Comparison of ENCODE assay signal across 23 mouse cellular contexts in the genomic region with DNA sequence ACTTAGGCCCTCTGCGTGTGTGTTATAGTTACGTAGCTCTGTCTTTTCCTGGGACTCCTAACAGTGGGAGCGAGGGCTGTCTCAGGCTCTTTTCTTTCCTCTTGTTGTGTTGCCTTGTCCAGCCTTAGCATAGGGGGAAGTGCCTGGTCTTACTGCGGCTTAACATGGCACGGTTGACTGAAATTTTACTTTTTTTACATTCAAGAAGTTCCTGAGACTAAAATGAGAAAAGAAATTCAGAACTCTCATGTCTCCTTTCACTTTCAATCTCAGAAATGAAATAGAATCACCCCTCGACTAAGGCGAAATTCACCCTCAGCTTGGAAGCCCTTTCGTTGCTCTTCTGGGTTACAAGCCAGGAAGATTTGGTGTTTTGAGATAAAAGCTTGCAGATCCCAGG.
"Had no signal": no experiment of that assay in that cellular context is flagged by ENCODE, and none has a peak within 500 bp of the region (broad histone marks: within the 10 kb centered on the region; RNA-seq: fewer than 3 reads in every experiment).

No protein-coding gene starts in this region.

- ATAC-seq: intestine, embryonic 15.5 days; lung, postnatal 0 days; midbrain, embryonic 13.5 days; midbrain, embryonic 16.5 days had no signal

- H3K9me3 ChIP-seq: intestine, embryonic 15.5 days; limb, embryonic 10.5 days; limb, embryonic 13.5 days; liver, embryonic 13.5 days; megakaryocyte, embryonic 14.5 days; midbrain, embryonic 10.5 days; midbrain, embryonic 13.5 days; neural tube, embryonic 13.5 days had no signal

- H3K9ac ChIP-seq: intestine, embryonic 15.5 days; limb, embryonic 13.5 days; liver, embryonic 13.5 days; lung, embryonic 14.5 days; midbrain, embryonic 13.5 days; neural tube, embryonic 13.5 days had no signal

- H3K27ac ChIP-seq: intestine, embryonic 15.5 days; limb, embryonic 10.5 days; limb, embryonic 13.5 days; liver, embryonic 13.5 days; midbrain, embryonic 10.5 days; midbrain, embryonic 13.5 days; neural tube, embryonic 13.5 days had no signal

- H3K27me3 ChIP-seq: intestine, embryonic 15.5 days; limb, embryonic 13.5 days; liver, embryonic 13.5 days; midbrain, embryonic 13.5 days; neural tube, embryonic 13.5 days had no signal

- H3K4me3 ChIP-seq: intestine, embryonic 15.5 days; limb, embryonic 10.5 days; limb, embryonic 13.5 days; liver, embryonic 13.5 days; megakaryocyte, embryonic 14.5 days; midbrain, embryonic 10.5 days; midbrain, embryonic 13.5 days; myocyte; neural tube, embryonic 13.5 days had no signal

- H3K4me2 ChIP-seq: intestine, embryonic 15.5 days; limb, embryonic 13.5 days; liver, embryonic 13.5 days; lung, embryonic 14.5 days; midbrain, embryonic 13.5 days; neural tube, embryonic 13.5 days had no signal

- H3K36me3 ChIP-seq: intestine, embryonic 15.5 days; limb, embryonic 10.5 days; limb, embryonic 13.5 days; liver, embryonic 13.5 days; midbrain, embryonic 10.5 days; midbrain, embryonic 13.5 days; neural tube, embryonic 13.5 days had no signal

- H3K4me1 ChIP-seq: liver, embryonic 13.5 days had no signal

- DNase-seq: kidney, adult 11 months; kidney, adult 8-10 months; kidney, postnatal 14 days; kidney, postnatal 4 days; liver; liver, embryonic 13.5 days; lung, embryonic 14.5 days; right cerebral cortex, postnatal 14 days; right cerebral cortex, postnatal 4 days; spleen, adult 18-20 months; thymus, adult 2 months; thymus, postnatal 14 days; thymus, postnatal 4 days had no signal
